In the genomic region with DNA sequence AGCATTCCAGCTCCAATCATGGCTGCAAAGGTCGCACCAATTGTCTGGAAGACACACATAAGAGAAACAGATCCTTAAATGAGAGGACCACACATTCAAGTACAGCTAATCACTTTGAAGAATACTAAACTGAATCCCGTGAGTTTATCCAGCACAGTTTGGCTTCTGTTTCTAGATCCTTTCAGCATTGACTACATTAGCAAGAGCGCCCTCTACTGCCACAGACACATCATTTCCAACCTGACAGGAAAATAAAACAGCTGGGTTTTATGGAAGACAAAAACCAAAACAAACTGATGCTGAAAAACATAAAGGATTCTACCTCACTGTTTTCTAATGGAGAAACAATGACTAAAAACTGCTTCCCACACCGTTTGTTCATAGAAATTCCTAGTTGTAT, we compare ENCODE assay signal across 9 mouse cellular contexts. TPM values are rescaled to one million over a fixed set of nuclear protein-coding genes. Genes with fewer than 3 reads are reported as not detected.
DNase-seq lines count a peak whose midpoint lies in the region; ATAC-seq and TF ChIP-seq lines count a peak whose summit lies in the region.
"Had no signal": no experiment of that assay in that cellular context is flagged by ENCODE, and none has a peak within 500 bp of the region (broad histone marks: within the 10 kb centered on the region; RNA-seq: fewer than 3 reads in every experiment).

No protein-coding gene starts in this region.

- H3K36me3 ChIP-seq in heart, postnatal 0 days (replicated peaks; ENCODE audit: control insufficient read depth, insufficient read depth, low read length): peaks cover 84% of the 10 kb centered on the region
- peaks cover 20% of the 10 kb centered on the region; the same call in 1 of the 2 replicates for H3K36me3 ChIP-seq in heart, embryonic 11.5 days (ENCODE audit: control insufficient read depth, insufficient read depth, low read length)

- no peak for ATAC-seq in heart, postnatal 0 days (ENCODE audit: insufficient read depth, low read depth)
- no peak for ATAC-seq in heart, embryonic 11.5 days (replicated peaks; ENCODE audit: insufficient number of reproducible peaks, low FRiP score, low TSS enrichment)

- no peaks in the 10 kb centered on the region for H3K4me1 ChIP-seq in heart, postnatal 0 days (ENCODE audit: control insufficient read depth, insufficient read depth)
- no peaks in the 10 kb centered on the region for H3K4me1 ChIP-seq in heart, embryonic 11.5 days (ENCODE audit: control insufficient read depth, insufficient read depth, low read length)

- no peak overlapping the region for H3K4me3 ChIP-seq in heart, postnatal 0 days (ENCODE audit: low read depth, low read length)
- H3K4me3 ChIP-seq in heart, embryonic 11.5 days (ENCODE audit: low read depth, low read length): no peak overlapping the region

- WGBS in heart, postnatal 0 days: 37% methylated on average over 4 of the region's 4 CpGs
- 49% methylated on average over 4 of the region's 4 CpGs for WGBS in heart, embryonic 11.5 days (ENCODE audit: insufficient replicate concordance)

- TF ChIP-seq CTCF in heart, postnatal 0 days (IDR thresholded peaks at IDR 0.05; ENCODE audit: low read depth): peak; percentile 73

- no peak overlapping the region for H3K4me2 ChIP-seq in heart, postnatal 0 days (ENCODE audit: low read depth, low read length)
- H3K4me2 ChIP-seq in heart, embryonic 11.5 days: no peak overlapping the region

- no peaks in the 10 kb centered on the region for H3K9me3 ChIP-seq in heart, postnatal 0 days (replicated peaks; ENCODE audit: control insufficient read depth, low read length)
- no peaks in the 10 kb centered on the region for H3K9me3 ChIP-seq in heart, embryonic 11.5 days (replicated peaks; ENCODE audit: control insufficient read depth, low read length)

- no peak for TF ChIP-seq EP300 in heart, postnatal 0 days (IDR thresholded peaks at IDR 0.05; ENCODE audit: low read depth)

- no peak overlapping the region for H3K9ac ChIP-seq in heart, postnatal 0 days (replicated peaks; ENCODE audit: low read depth, low read length)
- no peak overlapping the region for H3K9ac ChIP-seq in heart, embryonic 11.5 days (ENCODE audit: low read depth, low read length)

- H3K27me3 ChIP-seq in heart, postnatal 0 days (ENCODE audit: control insufficient read depth, insufficient read depth, low read length): no peaks in the 10 kb centered on the region
- no peaks in the 10 kb centered on the region for H3K27me3 ChIP-seq in heart, embryonic 11.5 days (ENCODE audit: control insufficient read depth, insufficient read depth, low read length)

- DNase-seq in heart, postnatal 0 days (ENCODE audit: low spot score): peak; percentile 66
- peak; percentile 53 to 54 for DNase-seq in right cerebral cortex, adult 2 months (ENCODE audit: low spot score in 2 of 2)
- DNase-seq in right cerebral cortex, postnatal 25 days: no peak
- DNase-seq in brain, embryonic 18.5 days (ENCODE audit: low read depth, low spot score): peak; percentile 26
- DNase-seq in induced T-regulatory cell, adult 2 months (ENCODE audit: low read depth): peak; percentile 76
- DNase-seq in retina, adult 2 months (ENCODE audit: low read depth, low spot score): peak; percentile 61
- DNase-seq in ovary, postnatal 10 days (ENCODE audit: low spot score): no peak

- H3K27ac ChIP-seq in heart, postnatal 0 days (ENCODE audit: low read depth): no peak overlapping the region
- no peak overlapping the region for H3K27ac ChIP-seq in heart, embryonic 11.5 days (ENCODE audit: low read depth, low read length)

RNA-seq across cellular contexts. Expression of gene Ghitm, which starts 7.4 kb away (rescaled TPM):
- 257 and 266 TPM in 2 replicates for total RNA-seq in heart, postnatal 0 days (2014; rRNA removed; ENCODE audit: low replicate concordance)
- polyA plus RNA-seq in heart, postnatal 0 days (2015; fragmentation: Nextera tagmentation; extraction: Ambion mirVana): 454 and 480 TPM in 2 replicates
- 317 and 376 TPM in 2 replicates for polyA plus RNA-seq in heart, embryonic 11.5 days (2014; fragmentation: Nextera tagmentation; extraction: Ambion mirVana)

RNA-seq across cellular contexts. Expression of gene 2610528A11Rik, which starts 13.8 kb away (rescaled TPM):
- total RNA-seq in heart, postnatal 0 days (2014; rRNA removed; ENCODE audit: low replicate concordance): 3.7 TPM in 1 of 2 replicates, not detected in the other
- polyA plus RNA-seq in heart, postnatal 0 days (2015; fragmentation: Nextera tagmentation; extraction: Ambion mirVana): 1.2 and 1.3 TPM in 2 replicates
- 1.2 and 1.5 TPM in 2 replicates for polyA plus RNA-seq in heart, embryonic 11.5 days (2014; fragmentation: Nextera tagmentation; extraction: Ambion mirVana)
- total RNA-seq: layer of hippocampus, adult 18-20 months had no signal

RNA-seq across cellular contexts. Expression of gene Cdhr1, which starts 29.5 kb away (rescaled TPM):
- total RNA-seq in heart, postnatal 0 days (2014; rRNA removed; ENCODE audit: low replicate concordance): not detected in 2 replicates
- 0.07 and 0.11 TPM in 2 replicates for polyA plus RNA-seq in heart, postnatal 0 days (2015; fragmentation: Nextera tagmentation; extraction: Ambion mirVana)
- polyA plus RNA-seq in heart, embryonic 11.5 days (2014; fragmentation: Nextera tagmentation; extraction: Ambion mirVana): 0.13 and 0.41 TPM in 2 replicates

RNA-seq across cellular contexts. Expression of gene Lrit2, which starts 59.9 kb away (rescaled TPM):
- not detected in 2 replicates for total RNA-seq in heart, postnatal 0 days (2014; rRNA removed; ENCODE audit: low replicate concordance)
- not detected in 2 replicates for polyA plus RNA-seq in heart, postnatal 0 days (2015; fragmentation: Nextera tagmentation; extraction: Ambion mirVana)
- polyA plus RNA-seq in heart, embryonic 11.5 days (2014; fragmentation: Nextera tagmentation; extraction: Ambion mirVana): not detected in 2 replicates
- total RNA-seq: layer of hippocampus, adult 18-20 months had no signal

Comparison
In these comparisons a context has a peak if more than half of its experiments do, and no peak if none do; other contexts are left out.
1. DNase-seq: peak in heart, postnatal 0 days (single experiment), right cerebral cortex, adult 2 months (2 of 2), brain, embryonic 18.5 days (single experiment), induced T-regulatory cell, adult 2 months (single experiment) and retina, adult 2 months (single experiment); none in right cerebral cortex, postnatal 25 days (single experiment) and ovary, postnatal 10 days (single experiment).